Mouse (Mus musculus) adrenal gland, postnatal 25 days (tissue): Measurements from ENCODE around the gene Tenm3. TPM values are rescaled to one million over a fixed set of nuclear protein-coding genes. Genes with fewer than 3 reads are reported as not detected.
A peak's percentile ranks its signal among the peaks of the same experiment; 100 is the strongest.

Experiments
- DNase-seq: peaks from one replicate; pipeline ENCODE4 v3.0.0; 2021; ENCODE audit warnings: mixed read lengths
- long read RNA-seq: library from polyadenylated mRNA; stranded (forward); transcript quantifications from one replicate; pipeline ENCODE4 v2.0.0, GENCODE M21; 2021
- total RNA-seq: library from RNA; stranded (reverse); gene quantifications from 2 replicates; pipeline ENCODE4 v1.2.3, GENCODE M21; 2021

Tenm3 gene
- total RNA-seq: 31.4 and 42.5 TPM in 2 replicates
- long read RNA-seq, partial matches to known transcripts: 0 of 3 reads
- long read RNA-seq, other reads (novel, unspliced or antisense): 3 of 3 reads

DNA sequence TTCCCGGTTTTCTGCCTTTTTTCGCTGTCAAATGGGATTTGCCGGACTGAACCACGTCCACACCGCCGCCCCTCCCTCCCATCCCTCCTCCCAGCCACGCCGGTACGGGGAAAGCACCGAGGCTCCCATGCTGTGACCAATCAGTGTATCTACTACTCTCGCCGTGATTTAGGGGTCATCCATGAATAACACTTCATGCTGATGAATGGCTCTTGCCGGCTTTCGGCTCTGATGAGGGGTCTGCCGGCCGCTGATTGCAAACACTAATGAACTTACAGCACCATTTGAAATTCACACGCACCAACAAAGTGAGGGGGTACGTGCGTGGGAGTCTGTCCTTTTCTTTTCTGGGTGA is at the start of gene Tenm3:
Gene Tenm3, minus strand, starts transcription at position 21 of the 355 bp plus-strand sequence.
- DNase-seq: no peak

DNA sequence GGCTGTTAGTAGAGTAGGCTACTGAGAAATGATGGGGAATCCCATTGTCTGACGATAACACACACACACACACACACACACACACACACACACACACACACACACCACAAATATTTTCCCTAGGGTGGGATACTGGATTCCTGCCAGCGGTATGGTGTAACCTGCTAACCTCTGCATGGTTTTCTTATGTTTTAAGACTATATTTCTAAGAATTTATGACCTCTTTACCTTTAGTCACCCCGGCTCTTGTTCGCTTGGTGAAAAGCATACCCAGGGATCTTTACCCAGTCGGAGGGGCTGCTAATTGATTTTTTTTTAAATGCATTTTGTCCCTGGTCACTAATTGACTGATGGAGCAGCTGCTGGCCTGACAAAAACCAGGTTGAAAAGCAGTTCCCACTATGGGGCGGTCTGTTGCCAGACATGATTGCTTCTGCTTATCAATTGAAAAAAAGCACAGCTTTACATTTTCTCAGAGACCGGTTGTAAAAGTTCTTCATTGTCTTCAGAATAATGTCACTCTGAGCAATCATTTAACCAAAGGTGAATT is 46.5 kb upstream of the Tenm3 start:
- no peak for DNase-seq

DNA sequence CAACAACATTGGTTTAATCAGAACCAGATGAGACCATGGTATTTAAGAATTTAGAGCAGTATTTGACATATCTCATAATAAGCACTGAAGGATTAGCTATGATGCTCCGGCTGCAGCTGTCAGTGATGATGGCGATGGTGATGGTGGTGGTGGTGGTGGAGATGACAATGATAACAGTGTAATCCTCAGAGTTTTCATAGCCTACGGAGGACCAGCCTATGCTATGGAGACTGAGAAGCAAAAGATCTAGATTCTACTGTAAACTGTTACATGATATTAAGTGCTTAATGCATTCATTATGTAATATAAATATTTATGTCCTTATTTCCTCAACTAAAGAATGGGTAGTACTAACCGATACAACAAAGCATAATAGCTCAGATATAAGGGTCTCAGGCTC is 40.5 kb upstream of the Tenm3 start:
- DNase-seq: no peak

DNA sequence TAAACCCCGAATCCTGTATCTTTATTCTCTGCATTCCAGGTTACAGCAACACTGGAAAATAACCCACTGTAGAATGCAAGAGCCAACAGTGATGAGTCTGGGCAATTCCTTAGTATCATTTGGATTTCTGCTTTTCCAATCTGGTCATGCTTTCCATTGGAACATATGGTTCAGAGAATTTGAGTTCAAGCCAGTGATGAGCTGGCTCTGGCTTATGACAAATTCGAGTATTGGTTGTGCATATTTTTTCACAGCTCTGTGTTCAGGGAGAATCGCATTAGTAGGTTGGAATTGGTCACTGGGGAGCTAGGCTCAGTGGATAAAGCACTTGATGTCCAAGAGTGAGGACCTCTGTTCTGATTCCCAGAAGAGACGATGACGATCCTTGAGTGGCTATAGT is 36.8 kb upstream of the Tenm3 start:
- DNase-seq: no peak

DNA sequence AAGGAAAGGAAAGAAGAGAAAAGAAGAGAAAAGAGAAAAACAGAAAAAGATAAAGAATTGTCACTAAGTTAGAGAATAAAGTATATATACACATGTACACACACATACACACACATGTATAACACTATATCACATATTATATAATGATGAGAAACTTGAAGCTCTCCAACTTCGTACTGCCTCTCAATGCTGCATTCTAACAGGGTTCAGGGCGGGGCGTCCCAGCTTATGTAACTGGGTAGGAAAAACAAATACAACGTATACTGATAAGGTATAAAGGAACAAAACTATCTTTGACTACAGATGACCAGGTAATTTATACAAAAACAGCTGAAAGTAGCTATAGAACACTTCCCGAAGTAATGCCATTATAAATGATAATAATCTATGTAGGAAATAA is 22.2 kb upstream of the Tenm3 start:
- DNase-seq: no peak

DNA sequence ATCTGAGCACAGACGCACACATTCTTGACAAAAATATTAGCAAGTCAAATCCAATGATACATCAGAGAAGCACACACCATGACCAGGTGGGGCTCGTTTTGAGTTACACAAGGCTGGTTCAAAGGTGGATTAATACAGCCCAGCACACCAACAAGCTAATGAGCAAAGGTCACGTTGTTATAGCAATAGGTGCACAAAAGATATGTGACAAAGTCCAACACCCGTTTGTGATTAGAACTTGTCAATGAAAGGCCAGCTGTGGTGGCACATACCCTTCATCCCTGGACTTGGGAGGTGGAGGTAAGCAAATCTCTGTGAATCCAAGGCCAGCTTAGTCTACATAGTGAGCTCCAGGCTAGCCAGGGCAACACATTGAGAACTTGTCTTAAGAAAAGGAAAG is 21.7 kb upstream of the Tenm3 start:
- no peak for DNase-seq

DNA sequence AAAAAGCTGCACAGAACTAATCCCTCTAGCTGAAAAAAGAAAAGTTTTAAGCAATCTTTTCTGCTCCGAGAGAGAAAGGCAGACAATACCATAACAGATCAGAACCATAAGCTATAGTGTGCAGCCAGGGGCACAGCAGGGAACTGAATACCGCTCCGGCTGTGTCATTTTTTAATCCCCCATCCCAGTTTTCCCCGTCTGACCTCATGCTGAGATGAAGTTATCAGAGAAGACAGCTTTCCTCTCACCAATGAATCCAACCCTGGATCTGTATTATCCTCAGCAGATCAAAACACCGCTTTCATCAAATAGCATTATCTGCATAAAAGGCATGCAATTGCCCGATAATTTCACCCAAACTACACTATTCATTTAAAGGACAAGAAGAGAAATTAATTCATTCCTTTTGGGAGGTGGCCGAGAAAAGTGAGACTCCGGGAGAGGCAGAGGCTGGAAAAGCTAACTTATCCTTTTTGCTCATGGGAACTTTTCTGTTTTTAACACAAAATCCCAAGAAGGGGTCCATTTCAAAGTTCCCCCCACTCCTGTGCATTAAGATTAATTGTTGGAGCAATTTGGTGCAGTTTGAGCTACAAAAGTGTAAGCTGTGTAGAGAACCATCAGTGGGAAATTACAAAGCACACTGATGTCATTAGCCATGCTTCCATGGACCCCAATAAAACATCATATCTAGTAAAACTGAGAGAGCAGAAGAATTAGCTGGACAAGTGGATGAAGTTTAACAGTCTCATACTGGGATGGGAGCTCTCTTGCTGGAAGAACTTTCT is 6.7 kb upstream of the Tenm3 start:
- no peak for DNase-seq

DNA sequence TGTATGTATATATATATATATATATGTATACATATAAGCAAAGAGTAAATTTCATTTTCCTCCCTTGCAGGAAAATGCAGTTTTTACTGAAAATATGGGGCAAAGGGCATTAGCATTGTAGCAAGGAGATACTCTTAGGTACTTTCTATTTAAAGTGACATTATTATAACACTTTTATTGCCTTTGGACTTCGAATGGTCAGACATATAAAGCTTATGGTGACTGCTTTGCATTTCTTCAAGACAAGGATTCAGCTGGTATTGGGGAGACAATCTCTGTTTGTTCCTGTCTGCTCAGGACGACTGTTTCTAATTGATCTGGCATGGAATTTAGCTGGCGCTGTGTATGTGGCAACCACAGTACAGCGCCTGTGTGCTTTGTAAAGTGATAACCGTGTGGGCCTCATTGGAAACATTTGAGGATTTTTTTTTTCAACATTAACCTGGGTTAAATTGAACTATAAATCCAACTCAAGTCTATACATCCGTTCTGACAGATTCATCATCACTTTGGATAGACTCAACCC is 5.4 kb upstream of the Tenm3 start:
- no peak for DNase-seq

DNA sequence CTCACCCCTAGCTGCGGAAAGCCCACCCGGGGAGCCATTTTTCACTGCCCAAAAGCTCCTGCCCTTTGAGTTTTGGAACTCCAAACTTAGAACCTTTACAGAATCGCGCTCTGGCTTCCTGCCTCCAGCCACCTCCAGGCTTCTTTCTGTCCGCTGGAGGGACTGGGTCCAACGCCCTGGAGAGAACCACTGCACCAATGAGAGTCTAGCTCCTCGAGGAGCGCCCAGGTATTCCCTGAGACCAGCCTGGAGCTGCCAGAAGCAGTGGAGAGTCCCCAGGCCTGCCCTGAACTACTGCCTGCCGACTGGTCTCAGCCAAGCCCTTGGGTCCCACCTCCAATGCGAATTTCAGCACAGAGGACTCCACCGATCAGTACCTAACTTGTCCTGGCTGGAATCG is 1.2 kb upstream of the Tenm3 start:
- DNase-seq: no peak

DNA sequence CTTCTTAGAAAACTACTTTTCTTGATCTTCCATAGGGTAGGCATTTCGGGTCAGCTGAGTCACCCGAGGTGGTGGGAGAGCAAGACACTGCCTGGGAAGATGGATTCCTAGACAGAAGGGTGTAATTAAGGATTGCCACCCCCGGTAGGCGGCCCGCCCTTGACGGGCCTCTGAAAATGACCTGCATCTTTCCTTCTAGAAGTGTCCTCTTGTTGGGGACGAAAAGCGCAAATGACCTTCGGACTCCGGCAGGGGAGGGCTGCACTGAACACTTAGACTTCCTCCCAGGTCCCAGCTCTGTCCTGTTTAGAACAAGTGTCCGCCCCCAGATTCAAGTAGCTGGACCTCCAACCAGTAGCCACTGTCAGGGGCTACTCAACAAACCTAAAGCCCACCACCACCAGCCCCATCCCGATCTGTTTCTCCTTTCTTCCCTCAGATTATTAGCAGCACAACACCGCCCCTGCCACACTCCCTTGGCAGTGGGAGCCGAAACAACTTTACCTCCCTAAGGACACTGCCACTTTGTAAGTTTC is 687 bp upstream of the Tenm3 start:
- no peak for DNase-seq

DNA sequence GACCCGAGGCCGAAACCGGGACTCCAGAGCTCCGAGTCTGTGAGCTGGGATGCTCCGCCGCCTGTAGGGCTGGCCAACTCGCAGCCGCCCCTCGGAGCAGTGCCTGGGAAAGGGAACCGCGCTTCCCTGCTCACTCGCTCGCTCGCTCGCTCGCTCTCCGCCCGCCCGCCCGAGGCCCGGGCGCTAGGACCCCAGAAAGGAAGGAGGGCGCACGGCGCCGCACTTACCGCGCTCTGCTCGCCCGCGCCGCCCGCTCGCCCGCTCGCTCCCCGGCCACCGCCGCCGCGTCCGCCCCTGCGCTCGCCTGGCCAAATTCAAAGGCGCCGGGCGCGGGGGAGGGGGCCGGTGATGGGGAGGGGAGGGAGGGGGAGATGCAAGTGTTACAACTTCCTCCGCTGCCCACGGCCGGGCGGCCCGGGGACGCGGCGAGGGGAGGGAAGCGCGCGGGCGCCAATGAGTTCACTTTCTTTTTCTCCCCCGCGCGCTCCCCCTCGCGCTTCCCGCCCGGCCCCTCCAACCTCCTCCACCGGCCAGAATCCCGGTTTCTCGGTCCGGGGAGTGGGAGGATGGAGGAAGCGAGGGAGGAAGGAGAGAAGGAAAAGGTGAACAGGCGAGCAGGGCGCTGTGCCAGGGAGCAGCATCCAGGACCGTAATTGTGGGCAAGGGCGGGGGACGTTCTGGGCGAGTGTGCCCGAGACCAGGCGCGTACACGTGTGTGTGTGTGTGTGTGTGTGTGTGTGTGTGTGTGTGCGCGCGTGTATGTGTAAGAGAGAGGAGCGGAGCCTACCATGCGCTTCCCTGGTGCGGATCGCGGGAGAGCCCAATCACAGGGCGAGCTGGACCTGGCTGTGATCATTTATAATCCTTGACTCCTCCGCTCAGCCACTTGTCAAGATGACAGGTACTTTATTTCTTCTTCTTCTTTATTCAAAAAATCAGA is 490 bp downstream of the Tenm3 start:
- DNase-seq: peak; percentile 38

DNA sequence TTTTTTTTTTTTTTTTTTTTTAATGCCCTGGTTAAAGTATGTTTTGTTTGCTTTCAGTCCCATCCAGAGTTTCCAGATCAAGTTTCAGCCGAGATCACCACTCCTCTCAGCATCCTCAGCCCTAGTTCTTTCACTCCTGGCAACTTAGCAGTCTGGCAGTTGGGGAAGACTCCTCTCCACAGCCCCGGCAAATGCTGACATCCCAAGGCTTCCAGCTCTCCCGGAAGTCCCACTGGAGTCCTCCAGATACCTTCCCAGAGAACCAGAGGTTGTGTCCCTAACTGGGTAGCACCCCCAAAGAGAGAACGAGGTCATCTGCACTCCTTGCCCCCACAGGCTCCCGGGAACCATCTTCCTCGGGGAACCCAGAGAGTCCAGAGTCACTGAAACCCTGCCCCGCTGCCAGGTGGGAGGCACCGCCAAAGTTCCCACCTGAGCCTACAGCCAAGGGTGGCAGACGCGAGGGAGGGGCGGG is 1.2 kb downstream of the Tenm3 start:
- DNase-seq: no peak

DNA sequence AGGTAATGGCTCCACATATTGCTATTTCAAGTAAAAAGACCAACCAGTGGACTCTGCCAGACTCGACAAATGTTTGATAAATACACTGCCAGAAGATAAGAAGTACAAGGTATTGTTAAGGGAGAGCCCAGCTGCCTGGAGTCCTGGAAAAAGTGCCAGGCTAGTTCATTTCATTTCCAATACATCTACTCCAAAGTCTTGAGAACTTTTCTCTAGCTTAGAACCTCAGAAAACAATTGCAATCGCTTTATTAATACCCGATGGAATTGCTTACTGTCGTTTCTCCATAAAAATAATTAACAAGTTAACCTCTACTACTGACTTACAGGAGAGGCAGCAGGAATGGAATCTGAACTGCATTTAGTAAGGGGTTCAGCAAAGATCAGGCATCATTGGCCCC is 1.7 kb downstream of the Tenm3 start:
- DNase-seq: no peak

DNA sequence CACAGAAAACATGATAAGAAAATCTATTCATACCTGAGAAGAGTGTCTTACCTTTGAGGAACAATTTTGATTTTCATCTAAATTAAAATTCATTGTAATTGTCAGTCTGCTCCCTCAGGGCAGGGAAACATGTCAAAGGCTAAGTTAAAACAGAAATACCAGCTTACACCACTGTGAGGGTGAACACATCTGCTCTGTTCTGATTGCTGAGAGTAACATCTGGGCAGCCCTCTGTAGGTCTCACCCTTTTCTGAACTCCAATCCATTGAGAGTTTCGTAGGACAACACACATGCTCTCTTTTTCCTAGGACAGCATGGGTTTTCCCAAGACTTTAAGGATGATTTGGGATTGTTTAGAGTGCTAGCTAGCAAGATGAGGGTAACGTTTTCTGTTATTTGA is 8.0 kb downstream of the Tenm3 start:
- DNase-seq: no peak

DNA sequence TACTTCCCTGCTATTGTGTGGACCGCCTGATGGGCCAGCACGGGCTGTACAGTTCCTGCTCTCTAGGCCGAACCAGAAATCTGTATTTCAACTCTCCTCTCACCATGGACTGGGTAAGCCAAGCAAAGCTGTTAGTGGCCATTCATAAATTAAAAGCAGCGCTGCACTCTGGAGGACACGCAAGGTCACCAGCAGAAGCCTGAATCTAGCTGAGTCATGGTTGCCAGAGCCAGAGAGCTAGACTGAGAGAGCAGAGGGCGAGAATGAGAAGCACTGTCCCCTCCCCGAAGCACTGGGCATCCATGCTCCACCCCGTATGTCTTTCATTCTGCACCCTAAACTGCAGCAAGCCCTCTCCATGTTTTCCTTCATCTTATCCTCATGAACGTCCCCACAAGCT is 16.3 kb downstream of the Tenm3 start:
- DNase-seq: no peak

DNA sequence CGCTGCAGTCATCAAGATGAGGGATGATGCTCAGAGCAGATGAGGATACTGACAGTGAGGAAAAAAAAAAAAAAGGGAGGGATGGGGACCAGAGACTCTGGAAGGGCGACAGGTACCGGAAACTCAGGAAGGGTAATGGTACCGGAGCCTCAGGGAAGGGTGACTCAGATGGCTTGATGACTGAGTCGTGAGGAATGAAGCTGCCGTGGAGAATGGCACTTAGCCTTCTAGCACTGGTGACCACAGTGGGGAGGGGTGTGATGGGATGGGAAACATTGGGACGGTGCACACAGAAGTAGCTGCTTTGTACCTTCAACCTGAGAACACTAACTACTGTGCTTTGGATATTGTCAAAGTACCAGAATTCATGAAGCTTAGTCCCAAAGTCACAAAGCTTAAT is 18.1 kb downstream of the Tenm3 start:
- no peak for DNase-seq

DNA sequence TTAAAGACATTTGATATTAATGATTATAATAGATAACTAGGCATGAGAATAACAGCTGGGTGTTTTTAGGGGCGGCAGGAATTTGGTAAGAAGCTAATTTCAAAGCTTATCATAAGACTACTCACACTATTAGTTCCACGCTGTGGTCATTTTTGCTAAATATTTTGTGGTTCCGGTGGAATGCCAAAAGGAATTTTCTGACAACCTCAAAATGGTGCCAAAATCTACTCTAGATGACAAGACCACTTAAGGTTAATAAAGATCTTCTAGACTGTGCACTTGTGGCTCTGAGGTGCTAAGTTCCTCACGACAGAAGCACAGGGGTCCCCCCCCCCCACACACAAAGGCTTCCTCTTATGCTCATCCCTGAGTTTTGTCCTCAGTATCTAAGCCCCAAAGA is 21.5 kb downstream of the Tenm3 start:
- no peak for DNase-seq

DNA sequence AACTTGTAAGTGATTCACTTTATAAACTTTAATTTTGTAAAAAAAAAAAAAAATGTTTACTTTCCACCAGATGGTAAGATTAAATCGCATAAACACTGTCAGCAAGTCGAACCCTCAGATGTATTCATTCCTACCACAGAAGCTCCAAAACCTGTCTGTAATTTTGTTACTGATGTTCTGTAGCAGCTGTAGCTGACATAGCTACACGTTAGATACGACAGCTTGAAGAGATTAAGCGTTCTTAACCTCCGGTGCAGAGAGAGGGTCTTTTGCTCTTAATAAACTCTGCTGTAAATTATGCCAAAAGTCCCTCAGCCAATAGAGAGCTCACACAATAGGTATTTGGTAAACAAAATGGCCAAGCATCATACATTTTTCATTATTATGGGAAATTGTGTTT is 23.8 kb downstream of the Tenm3 start:
- no peak for DNase-seq

DNA sequence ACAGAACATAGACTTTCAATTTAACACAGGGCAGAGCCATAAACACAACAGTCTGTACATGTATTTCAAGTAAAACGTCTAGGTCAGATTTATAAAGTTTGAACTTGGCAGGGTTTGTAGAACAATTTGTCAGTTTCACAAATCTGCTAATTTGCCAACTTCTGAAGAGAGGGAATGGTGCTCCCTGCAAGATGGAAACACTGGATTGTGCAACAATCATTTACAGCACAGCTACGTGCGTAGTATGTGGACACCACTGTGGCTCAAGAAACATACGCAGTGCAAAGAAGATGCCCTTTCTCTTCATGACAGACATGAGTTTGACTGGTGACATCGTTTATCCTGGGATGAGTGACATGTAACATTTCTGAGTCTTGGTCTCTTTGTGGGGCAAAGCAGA is 24.4 kb downstream of the Tenm3 start:
- DNase-seq: no peak

DNA sequence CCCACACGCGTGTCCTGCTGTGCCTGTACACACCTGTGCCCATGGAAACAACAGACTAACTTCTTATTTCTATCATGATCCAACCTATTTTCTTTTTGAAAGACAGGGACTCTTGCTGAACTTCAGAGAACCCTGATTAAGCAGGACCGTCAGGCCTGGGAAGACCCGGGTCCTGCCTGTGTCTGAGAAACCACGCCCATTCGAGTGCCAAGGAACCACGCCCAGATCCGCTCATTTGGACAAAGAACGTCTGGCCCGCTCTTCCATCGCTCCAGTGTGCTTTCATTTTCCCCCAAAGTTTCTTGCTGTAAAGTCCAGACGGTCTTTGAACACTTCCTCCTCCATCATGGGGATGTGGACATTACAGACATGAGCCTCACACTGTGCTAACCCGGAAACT is 26.8 kb downstream of the Tenm3 start:
- no peak for DNase-seq

DNA sequence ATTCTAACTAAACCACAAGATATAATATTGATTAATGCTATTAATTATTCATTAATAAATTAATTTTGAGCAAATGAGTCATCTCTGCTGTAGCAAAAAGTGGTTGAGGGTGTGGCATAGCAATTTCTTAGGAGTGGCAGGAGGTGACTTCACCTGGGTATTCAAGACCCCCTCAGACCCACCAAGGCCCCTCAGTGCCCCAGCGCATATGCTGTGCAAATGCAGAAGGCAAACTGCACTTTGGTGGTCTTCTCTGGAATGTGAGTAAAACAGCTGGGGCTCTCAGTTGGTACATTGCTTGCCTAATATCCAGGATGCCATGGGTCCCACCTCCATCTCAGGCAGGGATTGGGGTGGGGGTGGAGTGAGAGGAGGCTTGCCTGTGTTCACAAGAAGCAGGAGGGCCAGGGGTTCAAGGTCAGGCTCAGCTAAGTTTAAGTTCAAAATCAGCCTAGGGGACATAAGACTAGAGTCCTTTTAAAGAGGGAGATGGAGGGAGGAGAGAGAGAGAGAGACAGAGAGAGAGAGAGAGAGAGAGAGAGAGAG is 31.5 kb downstream of the Tenm3 start:
- DNase-seq: no peak

DNA sequence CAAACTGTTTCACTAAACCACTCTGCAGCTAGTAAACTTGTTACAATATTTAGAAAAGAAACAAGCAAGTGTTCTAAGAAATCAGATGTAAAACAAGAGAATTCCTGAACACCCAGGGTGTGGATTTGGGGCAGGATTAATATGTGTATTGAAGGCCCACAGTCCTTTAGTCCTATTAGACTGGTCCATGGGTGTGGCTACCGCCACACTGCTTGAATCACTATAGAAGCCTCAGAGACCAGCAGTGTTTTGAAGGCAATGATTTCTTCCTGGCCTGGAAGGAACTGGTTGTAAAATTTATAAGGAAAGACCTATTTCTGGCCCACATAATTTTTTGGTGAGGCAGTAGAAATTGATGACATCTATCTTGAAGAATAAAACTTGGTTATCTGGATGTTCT is 33.1 kb downstream of the Tenm3 start:
- no peak for DNase-seq
